Mouse (Mus musculus) testis, postnatal 10 days (tissue): ENCODE results near the gene Wls.
A peak's percentile ranks its signal among the peaks of the same experiment; 100 is the strongest.

Experiments used
- DNase-seq: peaks from one replicate; pipeline ENCODE4 v3.0.0; 2021; ENCODE audit warnings: low spot score

Gene Wls

GRCm38 (mm10) chr3:159839481-159839880 is at the start of gene Wls:
TSS of gene Wls (plus strand) at chr3:159839672.
- peak; percentile 77 for DNase-seq

DNA sequence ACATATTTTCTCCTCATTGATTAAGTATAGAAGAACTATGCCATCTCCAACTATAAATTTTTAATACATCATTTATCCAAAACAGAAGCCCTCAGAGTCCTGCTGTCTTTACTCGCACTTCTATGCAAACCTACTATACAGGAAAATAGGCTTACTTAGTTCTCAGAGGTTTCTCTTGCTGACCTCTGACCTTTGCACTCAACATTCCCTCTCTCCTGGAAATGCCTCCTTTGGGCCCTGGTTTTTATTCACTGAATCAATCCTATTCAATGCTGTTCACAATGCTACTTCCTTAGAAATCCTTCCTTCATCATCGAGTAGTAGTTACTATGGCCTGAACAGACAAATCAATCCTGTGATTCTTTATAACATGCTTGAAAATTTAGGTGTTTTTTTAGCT is 49.7 kb upstream of the Wls start:
- DNase-seq, result no peak

GRCm38 (mm10) chr3:159831535-159831934 is 7.9 kb upstream of the Wls start:
- DNase-seq, result no peak

GRCm38 (mm10) chr3:159840002-159840816 is 737 bp downstream of the Wls start:
- peak; percentile 64 for DNase-seq

GRCm38 (mm10) chr3:159840817-159841390 is 1.4 kb downstream of the Wls start:
- DNase-seq, result peak; percentile 41

- no peak for DNase-seq
These were observed 2.0 kb downstream of the Wls start for GRCm38 (mm10) chr3:159841458-159841857.

- no peak for DNase-seq
These were observed 3.7 kb downstream of the Wls start for GRCm38 (mm10) chr3:159843135-159843534.

DNA sequence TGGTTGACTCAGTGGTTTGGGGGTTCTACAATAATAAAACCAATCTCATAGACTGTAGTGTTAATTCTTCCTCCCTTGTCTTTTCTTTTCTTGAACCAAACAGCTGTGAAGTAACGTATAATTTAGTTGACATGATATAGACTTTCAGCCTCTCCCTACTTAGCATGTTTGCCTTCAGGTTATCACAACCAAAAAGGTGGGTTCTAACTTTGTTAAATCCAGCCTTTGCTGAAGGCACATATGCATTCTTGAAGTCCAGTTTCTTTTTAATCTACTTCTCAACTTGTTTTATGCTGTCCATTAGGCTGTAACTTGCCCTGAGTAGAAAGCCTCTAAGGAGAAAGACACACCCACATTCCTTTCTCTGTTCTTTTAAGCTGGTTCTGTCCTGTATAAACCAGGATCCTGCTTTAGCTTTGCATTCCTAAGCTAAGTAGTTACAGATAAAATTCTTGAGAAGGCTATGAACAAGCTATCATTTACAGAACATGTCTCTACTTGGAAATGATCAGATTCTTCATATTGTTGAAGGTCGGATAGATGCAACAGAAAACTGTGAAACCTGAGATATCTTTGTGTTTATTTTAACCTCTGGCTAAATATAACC is 8.0 kb downstream of the Wls start:
- DNase-seq, result no peak

DNA sequence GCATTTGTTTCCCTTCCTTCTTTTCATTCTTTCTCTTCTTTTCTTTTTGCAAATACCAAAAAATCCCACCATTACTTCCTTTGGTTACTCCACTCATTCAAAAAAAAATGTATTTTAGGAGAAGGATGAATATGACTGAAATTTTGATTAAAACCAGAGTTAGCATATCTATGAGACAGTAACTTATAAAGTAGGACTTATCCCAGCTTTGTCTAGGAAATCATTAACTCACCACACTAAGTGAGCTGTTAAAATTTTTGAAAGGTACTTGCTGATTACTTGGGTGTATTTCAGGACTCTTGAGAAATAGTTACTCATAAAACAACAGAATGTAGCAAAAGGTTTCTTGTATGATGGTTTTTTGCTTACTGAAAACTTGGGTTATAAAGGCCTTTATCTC is 8.7 kb downstream of the Wls start:
- no peak for DNase-seq

GRCm38 (mm10) chr3:159851476-159851875 is 12.0 kb downstream of the Wls start:
- DNase-seq, result no peak

DNA sequence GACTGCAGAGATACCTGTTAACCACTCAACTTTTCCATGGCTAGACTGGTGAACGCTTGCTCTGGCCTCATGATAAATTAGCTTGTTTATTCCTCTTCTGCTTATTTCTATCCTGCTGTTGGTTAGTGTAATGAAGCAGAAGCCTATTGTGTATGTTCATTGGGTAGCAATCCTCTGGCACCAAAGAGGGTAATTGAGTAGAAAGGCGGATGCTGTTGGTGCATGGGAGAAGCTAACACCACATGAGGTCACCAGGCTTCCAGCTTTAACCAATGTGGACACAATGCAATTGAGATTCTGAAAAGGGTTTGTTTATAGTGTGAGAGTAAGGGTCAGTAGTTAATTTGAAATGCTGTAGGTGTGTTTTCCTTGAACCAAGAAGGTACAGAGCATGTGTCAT is 12.5 kb downstream of the Wls start:
- no peak for DNase-seq

DNA sequence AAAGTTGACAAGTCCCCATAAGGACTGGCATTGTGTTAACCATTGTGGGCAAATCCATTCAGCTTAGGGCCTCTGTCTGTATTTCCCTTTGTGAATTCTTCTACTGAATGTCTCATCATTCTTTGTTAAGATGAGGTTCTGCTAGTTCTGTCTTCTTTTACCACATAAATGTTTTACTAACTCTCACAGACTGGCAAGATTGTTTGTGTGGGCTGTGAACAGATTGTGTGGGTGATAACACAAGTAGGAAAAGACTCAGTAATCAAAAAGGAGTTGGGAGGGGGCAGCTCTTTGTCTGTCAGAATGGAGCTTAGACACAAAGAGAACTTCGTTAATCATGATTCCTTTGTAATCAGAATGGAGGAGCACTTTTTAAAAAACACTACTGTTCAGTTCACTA is 17.6 kb downstream of the Wls start:
- no peak for DNase-seq

GRCm38 (mm10) chr3:159865691-159866090 is 26.2 kb downstream of the Wls start:
- no peak for DNase-seq

DNA sequence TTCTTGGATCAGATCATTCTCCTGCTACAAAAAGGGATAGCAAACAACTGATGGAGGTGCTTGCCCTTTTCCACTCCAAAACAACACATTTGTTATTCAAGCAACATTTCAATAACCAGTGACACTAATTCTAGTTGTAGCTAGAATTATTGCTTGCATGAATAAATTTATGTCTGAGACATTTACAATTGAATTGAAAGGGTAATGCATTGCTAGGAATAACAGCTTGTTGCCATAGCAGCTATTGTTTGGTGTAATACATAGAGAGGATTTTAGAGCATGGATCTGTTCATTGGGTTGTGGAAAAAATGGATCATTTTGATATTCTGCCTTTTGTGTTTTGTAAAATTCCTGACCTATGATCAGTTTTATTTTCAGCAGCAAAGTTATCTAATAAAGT is 39.5 kb downstream of the Wls start:
- DNase-seq, result no peak

DNA sequence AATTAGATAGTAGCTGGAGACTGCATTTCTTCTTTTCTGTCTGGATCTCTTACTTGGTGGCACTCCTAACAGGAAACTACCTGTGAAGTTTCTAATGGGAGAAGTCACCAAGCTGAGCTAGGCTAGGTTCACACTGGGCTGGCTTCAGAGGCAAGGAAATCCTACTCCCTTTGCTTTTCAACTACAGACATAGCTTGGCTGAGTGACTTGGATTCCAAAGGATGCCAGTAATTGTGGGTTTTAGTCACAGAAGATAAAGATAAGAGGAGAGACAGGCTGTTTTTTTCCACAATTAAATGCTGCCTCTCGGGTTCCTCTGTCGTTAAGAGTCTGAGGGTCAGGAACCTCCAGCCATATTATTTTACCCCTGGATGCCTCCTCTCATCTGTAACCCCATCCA is 43.9 kb downstream of the Wls start:
- DNase-seq, result no peak

GRCm38 (mm10) chr3:159884802-159885201 is 45.3 kb downstream of the Wls start:
- DNase-seq, result no peak

DNA sequence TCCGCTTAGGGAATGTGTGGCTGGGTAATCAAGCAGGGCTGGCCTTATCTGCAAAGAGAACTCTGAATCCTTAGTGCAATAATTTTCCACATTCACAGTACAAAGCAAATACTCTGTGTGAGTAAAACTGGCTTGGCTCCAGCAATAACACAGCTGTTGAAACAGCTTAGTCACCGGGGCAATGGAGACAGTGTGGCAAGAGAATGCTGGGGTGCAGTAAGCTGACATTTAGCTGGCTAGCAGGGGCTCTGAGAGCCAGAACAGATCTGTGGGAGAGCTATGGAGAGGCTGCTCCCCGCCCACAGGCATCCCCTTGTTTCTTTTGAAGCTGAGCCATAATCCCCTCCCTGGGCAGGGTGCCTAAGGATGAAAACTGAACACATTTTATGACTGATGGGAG is 45.8 kb downstream of the Wls start:
- peak; percentile 63 for DNase-seq

GRCm38 (mm10) chr3:159885781-159886400 is 46.4 kb downstream of the Wls start:
- DNase-seq, result no peak

- DNase-seq, result no peak
These were observed 50.9 kb downstream of the Wls start for GRCm38 (mm10) chr3:159890176-159891056.

GRCm38 (mm10) chr3:159891057-159891752 is 51.7 kb downstream of the Wls start:
- no peak for DNase-seq

DNA sequence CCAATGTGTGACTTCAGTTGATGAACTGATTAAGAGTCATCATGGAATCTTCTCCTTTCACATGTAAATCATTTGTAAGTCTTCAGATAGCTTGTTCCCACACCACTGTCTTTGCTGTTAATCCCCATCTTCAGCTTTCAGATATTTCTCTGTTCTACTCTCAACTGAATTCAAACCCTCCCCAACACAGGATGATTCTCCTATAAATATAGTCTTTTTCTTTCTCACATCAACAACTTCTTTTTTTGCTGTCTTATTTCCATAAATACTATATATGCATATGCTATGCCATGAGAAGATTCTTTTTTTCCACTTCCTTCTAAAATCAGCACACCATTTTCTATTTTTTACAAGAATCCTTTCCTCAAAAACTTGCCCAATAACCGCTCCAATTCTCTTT is 67.9 kb downstream of the Wls start:
- DNase-seq, result no peak
